10 mouse cellular contexts compared by ENCODE assay signal in the genomic region with DNA sequence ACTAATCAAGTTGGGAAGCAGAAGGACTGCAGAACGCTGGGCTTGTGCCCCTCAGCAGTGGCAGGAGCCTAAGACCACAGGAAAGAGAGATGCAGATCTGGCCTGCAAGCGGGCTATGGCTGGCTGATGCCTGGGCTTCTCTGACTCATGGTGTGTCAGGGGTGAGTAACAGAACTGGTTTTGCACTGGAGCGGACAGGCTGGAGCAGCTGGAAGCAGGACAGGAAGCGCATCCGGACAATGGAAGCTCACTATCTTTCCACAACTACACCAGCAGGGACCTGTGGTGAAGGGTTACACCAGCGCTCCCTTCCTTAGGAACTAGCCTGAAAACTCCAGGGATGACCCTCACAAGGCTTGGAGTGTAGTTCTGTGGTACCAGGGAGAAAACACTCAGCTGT. TPM values are rescaled to one million over a fixed set of nuclear protein-coding genes. Genes with fewer than 3 reads are reported as not detected.
A peak's percentile ranks its signal among the peaks of the same experiment; 100 is the strongest.
DNase-seq lines count a peak whose midpoint lies in the region; ATAC-seq and TF ChIP-seq lines count a peak whose summit lies in the region.
"Had no signal": no experiment of that assay in that cellular context is flagged by ENCODE, and none has a peak within 500 bp of the region (broad histone marks: within the 10 kb centered on the region; RNA-seq: fewer than 3 reads in every experiment).

No protein-coding gene starts in this region.

- no peak overlapping the region for H3K4me3 ChIP-seq in lung, adult 2 months (replicated peaks; ENCODE audit: extremely low read depth, low read depth, low read length)
- H3K4me3 ChIP-seq in heart, embryonic 11.5 days (ENCODE audit: low read depth, low read length), result no peak overlapping the region
- no peak overlapping the region for H3K4me3 ChIP-seq in limb, embryonic 10.5 days
- H3K4me3 ChIP-seq: limb, embryonic 13.5 days had no signal

- peaks cover 5% of the 10 kb centered on the region for H3K4me1 ChIP-seq in lung, adult 2 months (ENCODE audit: control insufficient read depth, insufficient read depth, low read length)
- peaks cover 3% of the 10 kb centered on the region for H3K4me1 ChIP-seq in heart, embryonic 11.5 days (ENCODE audit: control insufficient read depth, insufficient read depth, low read length)
- H3K4me1 ChIP-seq in limb, embryonic 10.5 days, result peaks cover 9% of the 10 kb centered on the region
- H3K4me1 ChIP-seq: limb, embryonic 13.5 days had no signal

- H3K27ac ChIP-seq in heart, embryonic 11.5 days (ENCODE audit: low read depth, low read length), result peak overlapping the region; percentile 46; the same call in 1 of the 2 replicates
- H3K27ac ChIP-seq in limb, embryonic 10.5 days, result no peak overlapping the region
- H3K27ac ChIP-seq: limb, embryonic 13.5 days had no signal

- no peak for TF ChIP-seq POLR2A in lung, adult 2 months (IDR thresholded peaks at IDR 0.05; ENCODE audit: borderline replicate concordance, extremely low read depth, low read depth, low read length)

- 42% methylated on average over 6 of the region's 6 CpGs for WGBS in lung, adult 2 months
- 56% methylated on average over 6 of the region's 6 CpGs for WGBS in heart, embryonic 11.5 days (ENCODE audit: insufficient replicate concordance)
- WGBS in limb, embryonic 10.5 days, result 83% methylated on average over 6 of the region's 6 CpGs

- peak; percentile 11 to 34 for DNase-seq in lung, adult 18-20 months
- no peak for DNase-seq in lung, adult 2 months
- DNase-seq in limb, embryonic 10.5 days (ENCODE audit: low spot score), result peak; percentile 27
- DNase-seq in urinary bladder, postnatal 14 days (ENCODE audit: low spot score), result peak; percentile 76
- DNase-seq in layer of hippocampus, adult 9-11 months, result no peak
- no peak for DNase-seq in neural tube, embryonic 10.5 days (ENCODE audit: extremely low spot score, low spot score)
- DNase-seq in gastrocnemius, postnatal 4 days (ENCODE audit: low spot score in 2 of 2), result no peak
- DNase-seq: right cerebral cortex, postnatal 4 days had no signal

- no peak overlapping the region for H3K4me2 ChIP-seq in heart, embryonic 11.5 days
- H3K4me2 ChIP-seq: limb, embryonic 13.5 days had no signal

- H3K9ac ChIP-seq in heart, embryonic 11.5 days (ENCODE audit: low read depth, low read length), result no peak overlapping the region
- H3K9ac ChIP-seq: limb, embryonic 13.5 days had no signal

- no peaks in the 10 kb centered on the region for H3K36me3 ChIP-seq in heart, embryonic 11.5 days (ENCODE audit: control insufficient read depth, insufficient read depth, low read length)
- H3K36me3 ChIP-seq in limb, embryonic 10.5 days, result no peaks in the 10 kb centered on the region
- H3K36me3 ChIP-seq: limb, embryonic 13.5 days had no signal

- ATAC-seq in heart, embryonic 11.5 days (replicated peaks; ENCODE audit: insufficient number of reproducible peaks, low FRiP score, low TSS enrichment), result no peak

- no peaks in the 10 kb centered on the region for H3K27me3 ChIP-seq in heart, embryonic 11.5 days (ENCODE audit: control insufficient read depth, insufficient read depth, low read length)
- no peaks in the 10 kb centered on the region for H3K27me3 ChIP-seq in limb, embryonic 10.5 days (ENCODE audit: low read depth, poor library complexity, severe bottlenecking)
- H3K27me3 ChIP-seq: limb, embryonic 13.5 days had no signal

- TF ChIP-seq CTCF in lung, adult 2 months (IDR thresholded peaks at IDR 0.05; ENCODE audit: insufficient read depth, low read length), result no peak

- no peaks in the 10 kb centered on the region; the same call in 1 of the 2 replicates for H3K9me3 ChIP-seq in heart, embryonic 11.5 days (replicated peaks; ENCODE audit: control insufficient read depth, low read length)
- H3K9me3 ChIP-seq in limb, embryonic 10.5 days (replicated peaks), result no peaks in the 10 kb centered on the region
- H3K9me3 ChIP-seq: limb, embryonic 13.5 days had no signal

RNA-seq across cellular contexts. Expression of a gene that starts 34.9 kb away (rescaled TPM):
- polyA plus RNA-seq in lung, adult 2 months (2012; rRNA removed), result 33.2 and 48.9 TPM in 2 replicates
- 32.7 and 33.2 TPM in 2 replicates for polyA plus RNA-seq in heart, embryonic 11.5 days (2014; fragmentation: Nextera tagmentation; extraction: Ambion mirVana)
- polyA plus RNA-seq in limb, embryonic 10.5 days (2016; fragmentation: Nextera tagmentation; extraction: Ambion mirVana), result 51.7 and 52.3 TPM in 2 replicates
- 10 to 100 TPM; 38.2 to 40.8 TPM for total RNA-seq in gastrocnemius, postnatal 4 days (2021)

RNA-seq across cellular contexts. Expression of a gene that starts 44.8 kb away (rescaled TPM):
- 34.7 and 45.5 TPM in 2 replicates for polyA plus RNA-seq in lung, adult 2 months (2012; rRNA removed)
- polyA plus RNA-seq in heart, embryonic 11.5 days (2014; fragmentation: Nextera tagmentation; extraction: Ambion mirVana), result 31.4 and 36.5 TPM in 2 replicates
- polyA plus RNA-seq in limb, embryonic 10.5 days (2016; fragmentation: Nextera tagmentation; extraction: Ambion mirVana), result 65.1 and 67.5 TPM in 2 replicates
- total RNA-seq in gastrocnemius, postnatal 4 days (2021), result 10 to 100 TPM; 52.3 to 57.5 TPM

Comparison
In these comparisons a context has a peak if more than half of its experiments do, and no peak if none do; other contexts are left out.
1. DNase-seq: peak in lung, adult 18-20 months (2 of 2), limb, embryonic 10.5 days (single experiment) and urinary bladder, postnatal 14 days (single experiment); none in lung, adult 2 months (single experiment), layer of hippocampus, adult 9-11 months (single experiment), neural tube, embryonic 10.5 days (single experiment) and gastrocnemius, postnatal 4 days (0 of 2).